Mouse (Mus musculus): ENCODE measurements around the gene Klhl3.

DNA sequence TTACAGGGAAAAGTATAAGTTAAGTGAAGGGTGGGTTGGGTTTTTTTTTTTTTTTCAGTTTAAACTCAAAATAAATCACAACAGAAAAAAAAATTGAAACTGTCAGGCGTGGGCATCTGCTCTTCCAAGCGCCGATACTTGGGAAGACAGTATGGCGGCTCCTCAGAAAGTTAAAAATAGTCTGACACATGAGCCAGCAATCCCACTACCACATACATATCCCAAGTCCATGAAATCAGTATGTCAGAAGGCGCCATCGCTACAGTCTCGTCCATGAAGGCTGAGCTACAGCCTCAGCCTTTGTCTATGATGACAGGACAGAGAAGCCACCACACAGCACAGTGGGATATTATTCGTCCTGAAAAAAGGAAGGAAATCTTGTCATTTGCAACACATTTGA is 86.3 kb downstream of the Klhl3 start:
- no peak for TF ChIP-seq CTCF (IDR thresholded peaks at IDR 0.05; ENCODE audit: borderline replicate concordance, insufficient read depth, low read depth, low read length)
- TF ChIP-seq POLR2A (IDR thresholded peaks at IDR 0.05; ENCODE audit: borderline replicate concordance, insufficient read depth, low read length) = no peak

Data from cerebellum, adult 2 months (tissue).